Mouse (Mus musculus) testis, postnatal 14 days (tissue): Measurements from ENCODE around the gene Mboat2.

Experiments
- DNase-seq: peaks from one replicate; pipeline ENCODE4 v3.0.0; 2021; ENCODE audit warnings: low spot score

Gene Mboat2

DNA sequence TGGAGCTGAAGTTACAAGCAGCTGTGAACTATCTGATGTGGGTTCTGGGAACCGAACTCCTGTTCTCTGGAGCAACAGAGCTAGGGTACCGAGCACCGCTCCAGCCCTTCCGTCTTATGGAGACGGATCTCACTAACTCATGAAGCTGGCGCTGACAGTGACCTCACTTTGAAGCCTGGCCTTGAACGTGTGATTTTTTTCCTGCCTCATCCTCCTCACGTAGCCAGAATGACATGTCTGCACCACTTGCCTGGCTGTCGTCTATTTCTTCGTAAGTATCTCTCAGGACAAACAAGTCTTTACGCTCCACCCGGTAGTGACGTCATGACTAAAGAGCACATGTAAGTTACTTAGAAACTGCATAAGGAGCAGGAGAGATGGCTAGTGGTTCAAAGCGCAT lies 116.4 kb downstream of the Mboat2 start:
- DNase-seq, result no peak

DNA sequence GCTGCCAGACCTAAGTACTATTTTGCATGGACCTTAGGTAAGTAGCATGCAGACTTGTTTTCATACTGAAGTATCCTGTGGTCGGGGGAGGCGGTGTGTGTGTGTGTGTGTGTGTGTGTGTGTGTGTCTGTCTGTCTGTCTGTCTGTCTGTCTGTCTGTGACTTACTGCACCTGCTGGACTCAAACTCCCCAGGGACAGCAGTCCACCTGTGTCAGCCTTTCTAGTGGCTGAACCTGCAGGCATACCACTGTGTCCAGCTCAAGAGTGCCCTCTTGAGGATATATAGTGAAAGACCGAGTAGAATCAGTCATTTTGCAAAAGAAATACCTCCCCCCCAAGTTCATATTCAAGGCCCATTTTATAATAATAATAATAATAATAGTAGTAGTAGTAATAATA lies 117.7 kb downstream of the Mboat2 start:
- no peak for DNase-seq

DNA sequence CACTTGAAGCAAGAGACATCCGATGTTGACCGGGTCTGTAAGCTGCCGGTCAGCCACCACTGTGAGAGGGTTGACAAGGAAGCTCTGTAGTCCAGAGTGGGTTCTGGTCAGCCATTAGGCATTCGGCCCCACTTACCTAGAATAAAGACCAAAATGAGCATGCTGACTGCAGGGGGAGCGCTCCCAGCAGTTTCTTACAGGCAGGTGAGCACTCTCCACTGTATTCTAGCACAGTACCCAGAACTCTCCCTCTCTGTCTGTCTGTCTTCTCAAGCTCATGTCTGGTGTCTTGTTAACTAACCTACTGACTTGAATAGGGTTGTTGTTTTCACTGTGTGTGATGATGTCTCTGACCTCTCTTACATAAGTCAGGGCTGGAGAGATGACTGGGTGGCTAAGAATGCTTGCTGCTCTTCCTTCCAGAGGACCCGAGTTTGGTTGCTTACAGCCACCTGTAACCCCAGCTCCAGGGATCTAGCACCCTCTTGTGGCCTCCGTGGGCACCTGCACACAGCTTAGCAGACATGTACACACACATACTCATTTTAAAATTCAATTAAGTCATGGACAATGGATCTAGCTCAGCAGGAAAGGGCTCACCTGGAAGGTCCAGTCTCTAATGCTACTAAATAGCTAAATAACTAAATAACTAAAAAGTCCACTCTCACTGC lies 119.8 kb downstream of the Mboat2 start:
- DNase-seq, result no peak

DNA sequence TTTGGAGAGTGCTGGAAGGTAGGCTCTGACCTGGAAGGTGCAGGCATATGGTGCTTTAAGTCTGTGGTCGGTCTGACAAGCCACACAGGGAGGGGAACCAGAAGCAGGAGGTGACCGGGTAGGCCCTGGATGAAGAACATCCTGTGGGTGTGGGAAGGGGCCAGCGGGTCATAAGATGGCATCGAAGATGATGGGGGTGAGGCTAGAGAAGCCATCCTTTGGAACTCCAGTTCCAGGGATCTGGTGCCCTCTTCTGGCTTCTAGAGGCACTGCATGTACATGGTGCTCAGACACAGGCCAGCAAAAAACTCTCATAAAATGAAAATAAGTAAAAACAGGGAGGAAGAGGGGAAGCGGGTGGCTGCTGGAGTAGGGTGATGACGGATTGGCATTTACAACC lies 121.5 kb downstream of the Mboat2 start:
- no peak for DNase-seq

DNA sequence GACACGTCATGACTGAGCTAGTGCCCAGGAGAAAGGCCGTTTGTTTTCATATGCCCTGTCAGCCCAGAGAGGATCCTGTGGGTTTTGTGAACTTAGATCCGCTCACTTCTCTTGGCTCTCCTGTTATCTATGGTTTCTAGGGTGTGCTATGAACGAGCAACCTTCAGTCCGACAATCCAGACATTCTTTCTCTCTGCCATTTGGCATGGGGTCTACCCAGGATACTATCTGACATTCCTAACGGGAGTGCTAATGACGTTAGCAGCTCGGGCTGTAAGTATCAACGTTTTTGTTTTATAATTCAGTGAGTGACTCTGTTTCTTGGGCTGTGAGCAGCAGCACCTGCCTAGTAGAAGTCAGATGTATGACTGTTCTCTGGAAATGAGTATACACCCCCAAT lies 124.5 kb downstream of the Mboat2 start:
- no peak for DNase-seq

DNA sequence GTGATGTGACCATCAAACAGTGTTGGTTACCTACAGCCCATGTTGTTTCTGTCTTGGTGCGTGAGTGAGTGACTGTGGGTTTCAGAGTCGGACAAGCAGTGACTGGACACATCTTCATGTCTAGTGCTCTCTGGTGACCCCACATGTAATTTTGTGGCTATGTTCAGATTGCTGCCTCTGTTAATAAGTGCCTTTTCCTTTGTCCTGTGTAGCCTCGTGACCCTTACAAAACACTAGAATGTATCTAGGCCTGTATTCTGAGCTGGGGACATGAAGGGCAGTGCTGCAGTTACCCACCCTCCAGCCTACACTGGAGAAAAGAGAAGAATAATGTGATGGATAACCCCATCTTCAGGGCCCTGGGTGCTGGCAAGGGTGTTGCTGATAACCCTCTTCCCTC lies 127.8 kb downstream of the Mboat2 start:
- DNase-seq, result no peak

DNA sequence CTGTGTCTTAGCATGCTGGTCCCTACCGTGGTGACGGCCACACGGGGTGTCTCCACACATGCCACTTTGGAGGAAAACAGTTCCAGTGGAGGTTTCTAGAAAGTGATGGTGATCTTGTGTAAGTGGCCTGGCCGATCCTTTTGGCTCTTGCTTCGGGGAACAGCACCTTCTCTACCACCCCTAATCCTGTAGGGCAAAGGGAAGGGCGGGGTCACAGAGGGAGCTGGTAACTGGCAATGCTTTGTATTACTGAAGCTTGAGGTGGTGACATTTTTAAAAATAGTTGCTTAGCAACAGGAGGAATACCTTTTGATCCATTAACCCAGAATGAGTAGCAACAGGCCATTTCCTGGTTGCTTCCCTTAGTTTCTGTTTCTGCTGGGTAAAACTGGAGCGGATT lies 131.1 kb downstream of the Mboat2 start:
- DNase-seq, result no peak

DNA sequence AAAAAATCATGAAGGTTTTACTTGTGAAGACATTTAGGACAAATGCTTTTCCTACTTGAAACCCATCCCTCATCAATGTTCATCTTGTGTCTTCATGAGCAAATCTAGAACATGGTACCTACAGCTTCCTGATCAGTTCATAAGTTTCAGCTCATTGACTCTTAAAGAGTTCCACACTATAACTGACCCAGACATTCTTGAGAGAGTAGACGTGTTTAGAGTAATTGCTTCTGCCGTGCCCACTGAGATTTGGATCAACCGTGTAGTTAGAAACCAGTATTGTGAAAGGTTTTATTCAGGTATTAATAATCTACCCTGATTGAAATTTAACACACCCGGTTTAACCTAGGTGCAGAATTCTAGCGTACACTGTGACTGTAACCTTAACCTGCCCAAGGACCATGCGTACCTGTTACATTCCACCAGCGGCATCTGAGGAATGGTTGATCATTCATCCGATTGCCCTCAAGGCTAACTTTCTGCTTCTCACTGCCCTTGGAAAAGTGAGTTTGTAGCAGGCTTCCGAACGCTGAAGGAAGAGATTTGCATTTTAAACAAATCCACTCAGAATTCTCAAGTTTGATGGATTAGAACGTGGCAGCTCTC lies 131.8 kb downstream of the Mboat2 start:
- DNase-seq, result no peak

DNA sequence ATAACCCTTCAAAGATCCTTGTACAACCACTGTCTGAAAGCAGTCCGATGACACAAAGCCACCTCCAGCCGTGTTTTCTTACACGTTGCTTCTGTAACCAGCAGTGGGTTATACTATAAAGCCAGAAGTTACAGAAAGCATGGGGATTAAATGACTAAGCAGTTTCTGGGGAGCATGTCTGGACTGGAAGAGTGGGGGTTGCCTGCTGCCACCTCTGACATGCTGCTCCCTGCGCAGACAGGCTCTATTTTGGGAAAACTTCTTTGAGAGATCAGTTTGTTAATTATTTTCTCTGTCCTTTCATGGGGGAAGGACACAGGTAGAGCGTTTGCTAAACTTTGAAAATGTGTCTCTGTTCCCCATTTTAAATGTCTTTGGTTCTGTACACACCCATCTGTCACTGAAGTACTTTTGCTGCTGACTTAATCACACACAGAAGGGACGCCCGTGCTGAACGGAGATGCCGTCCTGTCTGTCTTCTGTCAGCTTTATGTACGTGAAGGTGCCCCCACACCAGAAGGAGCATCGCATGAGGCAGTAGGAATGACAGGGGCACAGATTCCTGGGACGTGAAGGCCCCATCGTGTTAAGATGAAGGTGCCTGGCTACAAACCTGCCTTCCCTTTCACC lies 132.8 kb downstream of the Mboat2 start:
- no peak for DNase-seq

DNA sequence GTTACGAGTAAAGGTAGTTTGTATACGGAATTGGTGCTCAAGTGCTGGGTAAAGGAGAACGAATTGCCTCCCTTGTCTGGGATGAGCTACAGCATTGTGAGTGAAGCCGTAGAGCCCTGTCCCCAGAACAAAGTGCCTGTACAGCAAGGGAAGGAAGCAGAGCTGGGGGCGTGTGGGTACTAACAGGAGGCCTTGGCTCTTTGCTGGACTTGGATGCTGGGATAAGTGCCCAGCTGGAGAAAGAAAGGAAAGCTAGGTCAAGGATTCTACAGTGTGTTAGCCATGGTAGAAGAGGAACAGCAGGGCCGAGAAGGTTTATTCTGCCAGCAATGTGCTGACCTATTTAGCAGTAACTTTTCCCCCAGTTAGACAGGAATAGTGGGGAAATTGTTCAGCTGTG lies 134.7 kb downstream of the Mboat2 start:
- DNase-seq, result no peak

DNA sequence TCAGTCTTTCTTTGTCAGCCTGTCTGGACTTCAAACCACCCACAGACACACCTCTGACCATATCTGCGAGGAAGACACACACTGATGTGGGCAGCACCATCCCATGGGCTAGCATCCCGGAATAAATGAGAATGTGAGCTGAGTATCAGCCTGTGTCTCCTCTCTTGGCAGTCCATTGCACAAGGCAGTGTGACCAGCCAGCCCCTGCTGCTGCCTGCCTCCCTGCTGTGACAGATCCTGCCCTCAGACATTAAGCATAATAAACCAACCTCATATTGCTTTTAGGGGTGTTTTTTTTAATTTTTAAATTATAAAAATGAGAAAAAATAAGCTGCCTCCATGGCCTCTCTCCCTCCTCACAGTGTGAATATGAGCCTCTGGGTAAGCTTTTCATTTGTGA lies 135.4 kb downstream of the Mboat2 start:
- DNase-seq, result no peak

DNA sequence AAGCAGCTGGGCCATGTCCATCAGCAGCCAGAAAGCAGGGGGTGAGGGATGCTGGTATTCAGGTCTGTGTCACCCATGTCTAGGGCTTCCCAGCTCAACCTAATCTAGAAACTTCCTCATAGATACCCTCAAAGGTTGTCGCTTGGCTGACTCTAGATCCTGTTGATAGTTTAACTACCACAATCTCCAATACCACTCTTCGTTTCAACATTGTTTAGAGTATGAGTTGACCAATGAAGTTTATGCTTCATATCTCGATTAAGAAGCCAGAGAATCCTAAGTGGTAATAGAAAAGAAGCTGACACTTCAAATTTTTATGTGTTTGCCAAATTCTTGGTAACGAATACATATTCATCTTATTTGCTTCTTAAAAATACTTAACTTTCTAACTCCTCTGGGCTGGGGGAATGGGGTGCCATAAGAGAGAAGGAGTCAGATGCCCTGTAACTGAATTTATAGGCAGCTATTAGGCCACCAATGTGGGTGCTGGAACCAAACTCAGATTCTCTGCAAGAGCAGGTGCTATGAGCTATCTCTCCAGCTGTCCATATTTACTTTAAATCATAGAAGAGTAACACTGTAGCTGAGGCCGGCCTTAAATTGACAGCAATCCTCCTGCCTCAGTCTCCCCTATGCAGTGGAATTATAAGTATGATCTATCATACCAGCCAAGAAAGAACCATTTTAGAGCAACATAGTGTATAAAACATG lies 141.0 kb downstream of the Mboat2 start:
- no peak for DNase-seq

DNA sequence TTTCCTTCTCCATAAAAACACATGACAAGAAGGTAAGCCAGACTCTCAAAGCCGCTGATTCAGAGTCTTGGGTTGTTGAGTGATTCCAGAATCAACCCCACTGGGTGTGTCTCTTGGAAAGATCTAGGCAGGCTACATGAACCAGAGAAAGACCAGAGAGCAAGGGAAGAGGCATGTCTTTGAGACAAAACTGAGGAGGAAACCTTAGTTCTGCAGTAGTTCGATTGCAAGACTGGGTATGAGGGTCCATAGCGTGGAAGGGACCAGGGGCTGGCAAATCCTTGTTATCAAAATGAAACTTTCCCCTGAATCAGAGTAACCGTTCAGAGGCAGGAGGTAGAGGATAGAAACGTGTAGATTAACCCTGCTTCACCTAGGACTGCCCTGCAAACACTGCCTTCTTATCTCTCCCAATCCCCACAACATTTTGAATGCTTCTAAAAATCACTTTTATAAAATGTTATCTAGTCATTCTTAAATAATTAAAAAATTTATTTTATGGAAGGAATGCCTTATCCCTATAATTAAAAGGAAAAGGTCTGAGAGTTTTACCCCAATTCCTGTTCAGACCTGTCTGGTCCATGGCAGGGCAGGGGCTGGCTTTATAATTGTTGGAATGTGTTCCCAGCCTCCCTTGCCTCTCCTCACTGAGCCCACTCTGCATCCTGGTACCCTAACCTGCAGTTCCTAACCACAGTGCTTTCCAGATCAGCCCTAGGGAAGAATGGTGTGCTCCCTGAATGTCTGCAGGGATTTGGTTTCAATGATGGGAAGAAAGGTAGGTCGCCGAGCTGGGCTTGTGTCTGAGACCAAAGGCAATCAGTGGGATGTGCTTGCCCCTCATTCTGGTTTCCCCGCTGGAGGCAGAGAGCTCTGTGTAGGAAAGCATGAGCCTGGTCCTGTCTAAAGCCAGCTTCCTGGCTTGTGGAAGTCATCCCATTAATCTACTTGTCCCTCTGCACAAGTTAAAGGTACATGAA lies 142.0 kb downstream of the Mboat2 start:
- no peak for DNase-seq

DNA sequence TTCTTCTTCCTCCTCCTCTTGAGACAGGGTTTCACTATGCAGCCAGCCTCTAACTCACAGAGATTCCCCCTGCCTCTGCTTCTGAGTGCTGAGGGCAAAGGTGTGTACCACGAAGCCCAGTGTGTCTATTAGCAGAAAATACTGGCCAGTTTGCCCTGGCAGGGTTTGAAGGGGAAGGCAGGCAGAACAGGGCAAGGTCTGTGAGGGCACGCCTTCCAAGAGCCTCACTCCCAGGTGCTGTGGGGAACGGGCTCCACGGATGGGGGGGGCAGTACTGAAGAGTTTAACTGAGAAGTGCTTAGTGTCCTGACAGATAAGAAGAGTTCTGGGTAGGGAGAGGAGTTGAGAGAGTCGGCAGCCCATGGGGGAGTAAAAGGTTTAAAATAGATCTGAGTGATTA lies 142.9 kb downstream of the Mboat2 start:
- no peak for DNase-seq

DNA sequence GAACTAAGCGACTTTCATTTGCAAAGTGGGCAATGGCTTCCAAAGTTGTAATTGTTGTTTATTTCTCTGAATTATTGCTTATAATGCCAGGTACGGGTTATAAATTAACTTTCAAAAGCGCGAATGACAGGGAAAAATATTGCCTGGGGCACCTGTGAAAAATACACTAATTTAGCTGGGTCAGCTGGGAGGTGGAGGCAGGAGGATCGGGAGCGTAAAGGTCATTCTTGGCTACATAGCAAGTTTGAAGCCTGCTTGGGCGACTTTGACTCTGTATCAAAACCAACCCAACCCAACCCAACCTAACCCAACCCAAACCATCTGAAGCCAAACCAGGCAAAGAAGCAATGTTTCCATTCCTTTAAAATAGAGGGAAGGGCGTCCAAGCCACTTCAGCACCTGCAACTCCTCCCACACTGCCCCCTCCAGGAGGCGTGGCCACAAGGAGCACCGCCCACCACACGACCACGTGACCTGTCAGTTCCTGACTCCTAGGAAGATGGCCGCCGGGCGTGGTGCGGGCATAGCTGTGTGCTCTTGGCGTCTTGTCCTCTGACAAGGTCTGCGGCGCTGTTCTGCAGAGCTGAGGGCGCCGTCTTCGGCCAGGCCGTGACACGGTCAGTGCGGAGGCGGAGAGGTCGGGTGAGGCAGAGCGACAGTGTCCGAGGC lies 143.9 kb downstream of the Mboat2 start, which contains the start of gene Kidins220:
Gene Kidins220, plus strand, starts transcription at position 480 of the 669 bp plus-strand sequence.
- DNase-seq, result peak; percentile 97

DNA sequence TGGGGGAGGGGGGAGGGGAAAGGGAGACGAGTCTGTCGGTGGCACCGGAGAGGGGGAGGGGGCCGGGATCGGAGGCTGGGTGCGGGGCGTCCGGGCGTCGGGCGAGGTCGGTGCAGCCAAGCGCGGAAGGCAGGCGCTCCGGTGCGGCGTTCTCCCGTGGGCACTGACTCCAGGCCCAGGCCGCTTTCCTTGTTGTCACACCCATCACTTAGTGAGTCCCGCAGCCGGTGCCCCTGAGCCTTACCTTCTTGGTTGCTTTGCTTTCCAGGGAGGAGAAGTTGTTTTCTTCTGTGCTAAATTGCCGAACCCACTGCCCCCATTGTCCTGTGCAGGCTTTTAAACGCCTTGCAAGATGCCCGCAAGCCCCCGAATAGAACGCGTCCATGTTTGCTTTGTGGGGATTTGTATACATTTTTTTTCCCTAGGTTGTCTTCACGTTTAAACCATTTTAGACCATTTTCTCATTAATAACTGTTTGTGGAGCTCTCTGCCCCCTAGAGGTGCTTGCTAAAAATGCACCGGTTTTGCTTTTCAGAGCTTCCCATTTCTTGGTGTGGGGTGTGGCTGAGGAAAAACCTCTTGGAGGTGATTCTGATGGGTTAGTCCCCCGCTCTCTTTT lies 144.5 kb downstream of the Mboat2 start:
- DNase-seq, result peak; percentile 31

DNA sequence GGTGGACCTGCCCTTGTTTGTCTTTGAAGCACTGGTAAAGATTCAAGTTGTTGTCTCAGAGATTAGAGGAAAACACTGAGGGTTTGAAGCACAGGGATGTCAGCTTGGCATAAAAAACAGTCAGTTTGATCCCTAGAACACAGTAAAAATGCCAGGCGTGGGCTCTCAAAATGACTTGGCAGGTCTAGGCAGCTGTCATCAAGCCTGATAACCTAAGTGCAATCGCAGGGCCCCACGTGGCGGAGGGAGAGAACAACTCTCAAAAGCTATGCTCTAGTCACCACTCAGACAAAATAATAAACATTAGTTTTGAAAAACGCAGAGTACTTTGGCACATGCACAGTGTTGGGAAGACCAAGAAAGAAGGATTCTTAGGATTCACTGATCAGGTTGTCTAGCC lies 154.5 kb downstream of the Mboat2 start:
- no peak for DNase-seq

DNA sequence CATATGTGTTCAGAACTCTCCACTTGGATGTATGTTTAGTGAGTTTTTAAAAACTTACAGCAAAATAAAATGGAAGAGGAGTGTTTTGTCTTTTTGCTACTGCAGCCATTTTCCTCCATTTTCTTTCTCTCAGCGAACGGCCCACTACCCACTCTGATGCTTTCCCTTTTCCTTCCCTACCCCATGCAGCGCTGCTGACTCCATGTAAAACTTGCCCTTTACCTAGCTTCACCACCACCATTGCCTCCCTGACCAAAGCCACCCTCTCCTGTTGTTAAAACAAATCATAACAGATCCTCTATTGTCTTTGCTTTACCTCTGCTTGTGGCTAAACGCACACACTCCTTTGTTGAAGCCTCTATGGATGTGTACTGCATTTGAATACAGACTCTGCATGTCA lies 164.7 kb downstream of the Mboat2 start:
- DNase-seq, result no peak

DNA sequence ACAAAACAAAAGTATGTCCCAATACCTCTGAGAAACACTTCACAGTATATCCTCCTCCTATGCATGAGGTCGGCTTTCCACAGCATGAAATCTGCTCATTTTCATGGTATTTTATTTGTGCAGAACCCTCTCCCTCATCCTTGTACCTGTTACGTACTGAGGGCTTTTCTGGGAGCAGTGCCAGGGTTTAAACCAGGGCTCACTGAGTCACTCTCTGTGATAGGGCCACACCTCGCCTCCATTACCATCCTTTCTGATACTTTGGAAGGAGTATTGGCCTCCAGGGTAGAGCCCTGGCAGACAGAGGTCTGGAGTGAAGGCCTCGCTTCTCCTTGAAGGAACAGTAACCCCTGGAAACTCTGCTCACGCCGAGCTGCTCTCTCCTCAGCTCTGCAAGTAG lies 174.7 kb downstream of the Mboat2 start:
- no peak for DNase-seq

DNA sequence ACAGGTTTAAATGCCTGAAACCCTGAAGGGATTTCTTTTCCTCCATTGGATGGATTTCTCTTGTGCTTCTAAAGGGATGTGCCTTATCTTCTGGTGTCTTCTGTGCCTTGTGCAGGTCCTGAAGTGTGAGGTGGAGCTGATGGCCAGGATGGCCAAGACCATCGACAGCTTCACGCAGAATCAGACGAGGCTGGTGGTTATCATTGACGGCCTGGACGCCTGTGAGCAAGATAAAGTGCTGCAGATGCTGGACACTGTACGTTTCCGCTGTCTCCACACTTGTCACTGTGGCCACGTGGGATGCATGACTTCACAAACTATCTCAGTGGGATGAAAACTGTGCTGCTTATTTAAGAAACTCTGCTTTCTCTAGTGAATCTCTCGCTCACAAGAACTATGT lies 179.3 kb downstream of the Mboat2 start:
- DNase-seq, result no peak

DNA sequence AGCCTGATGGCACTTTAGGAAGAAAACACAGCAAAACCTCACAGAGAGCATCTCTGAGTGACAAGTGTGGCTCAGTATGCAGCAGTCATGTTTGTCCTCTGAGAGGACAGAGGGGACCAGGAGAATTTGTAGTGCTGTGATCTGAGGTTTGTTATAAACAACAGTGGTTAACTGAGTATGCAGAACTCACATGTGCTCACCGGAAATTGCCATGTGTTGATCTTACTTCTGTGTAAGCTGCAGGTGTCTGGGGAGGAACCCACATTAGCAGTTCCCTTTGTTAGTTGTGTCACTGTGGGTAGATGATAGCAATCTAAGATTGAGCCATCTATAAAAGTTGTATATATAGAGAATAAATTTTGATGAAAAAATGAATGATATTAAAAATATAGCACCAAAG lies 179.7 kb downstream of the Mboat2 start:
- DNase-seq, result no peak
